Mouse (Mus musculus): ENCODE data around the gene Frmd8. TPM values are rescaled to one million over a fixed set of nuclear protein-coding genes. Genes with fewer than 3 reads are reported as not detected.

Gene Frmd8
- polyA plus RNA-seq, 1 experiment from 2014 or later = 21.2 TPM

DNA sequence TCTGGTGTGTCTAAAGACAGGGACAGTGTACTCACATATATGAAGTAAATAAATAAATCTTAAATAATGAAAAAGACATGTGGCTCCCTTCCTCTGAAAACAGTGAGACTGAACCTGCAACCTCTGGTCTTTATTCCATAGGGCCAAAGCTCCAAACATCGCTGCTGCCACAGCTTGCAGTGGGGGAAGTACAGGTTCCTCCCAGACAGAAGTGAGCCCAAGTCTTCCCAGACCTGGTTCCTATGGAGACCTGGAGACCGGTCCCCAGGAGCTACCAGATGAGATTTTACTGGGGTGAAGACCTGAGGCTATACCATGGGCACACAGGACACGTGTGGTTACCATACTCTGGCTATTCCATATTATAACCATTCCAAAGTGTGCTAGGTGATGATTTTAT is 24.2 kb downstream of the Frmd8 start:
- H3K4me1 ChIP-seq (ENCODE audit: control insufficient read depth, insufficient read depth, low read length) = peaks cover 37% of the 10 kb centered on the region
- DNase-seq (ENCODE audit: low spot score) (no peak), ATAC-seq (ENCODE audit: insufficient number of reproducible peaks, low FRiP score, low TSS enrichment, low read depth) (no peak)
- H3K4me2 ChIP-seq (ENCODE audit: low read depth, severe bottlenecking) = no peak overlapping the region
- H3K27ac ChIP-seq (replicated peaks; ENCODE audit: low read depth, low read length) = no peak overlapping the region
- WGBS = 79% methylated on average over 3 of the region's 3 CpGs
- H3K4me3 ChIP-seq (ENCODE audit: low read depth, low read length) = no peak overlapping the region
- peaks cover 5% of the 10 kb centered on the region; the same call in 1 of the 2 replicates for H3K36me3 ChIP-seq (ENCODE audit: control insufficient read depth, insufficient read depth, low read length)
- H3K27me3 ChIP-seq (ENCODE audit: control insufficient read depth, insufficient read depth, low read length) = no peaks in the 10 kb centered on the region
- H3K9ac ChIP-seq (ENCODE audit: low read length) = no peak overlapping the region
- H3K9me3 ChIP-seq (ENCODE audit: control insufficient read depth, low read length) = no peaks in the 10 kb centered on the region

DNA sequence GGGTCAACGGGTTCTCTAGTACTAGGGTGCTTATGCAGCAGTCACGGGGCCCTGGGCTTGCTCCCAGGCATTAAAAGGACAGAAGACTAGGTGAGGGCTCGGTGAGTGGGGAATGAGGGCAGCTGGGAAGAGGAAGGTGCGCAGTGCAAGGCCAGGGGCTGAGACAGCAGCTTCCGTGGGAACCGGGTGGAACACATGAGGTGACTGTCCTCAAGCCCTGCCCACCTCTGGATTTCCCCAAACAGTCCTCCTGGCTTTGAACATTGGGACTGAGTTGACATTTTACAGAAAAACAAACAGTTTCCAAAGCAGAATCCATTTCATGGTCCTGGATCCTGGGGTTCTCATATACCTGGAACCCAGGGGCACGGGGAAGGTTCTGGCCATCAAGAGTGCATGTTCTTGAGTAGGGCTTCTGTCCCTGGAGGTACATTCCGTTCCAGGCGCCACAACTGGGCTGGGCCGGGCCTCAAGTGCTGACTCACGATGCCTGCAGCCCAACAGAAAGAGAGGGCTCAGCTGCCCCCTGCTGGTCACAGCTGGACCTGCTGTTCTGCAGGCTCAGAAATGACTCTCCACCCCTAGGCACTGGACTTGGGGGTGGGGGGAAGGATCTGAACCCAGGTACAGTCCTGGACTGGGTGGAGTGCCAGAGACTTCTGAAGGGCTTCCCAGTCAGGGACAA is 25.1 kb downstream of the Frmd8 start:
- ATAC-seq (ENCODE audit: insufficient number of reproducible peaks, low FRiP score, low TSS enrichment, low read depth) (no peak), DNase-seq (ENCODE audit: low spot score) (peak; percentile 94)
- no peak overlapping the region for H3K9ac ChIP-seq (ENCODE audit: low read length)
- no peak overlapping the region for H3K27ac ChIP-seq (replicated peaks; ENCODE audit: low read depth, low read length)
- no peaks in the 10 kb centered on the region for H3K9me3 ChIP-seq (ENCODE audit: control insufficient read depth, low read length)
- 27% methylated on average over 11 of the region's 11 CpGs for WGBS
- H3K4me3 ChIP-seq (ENCODE audit: low read depth, low read length) = no peak overlapping the region
- no peak overlapping the region for H3K4me2 ChIP-seq (ENCODE audit: low read depth, severe bottlenecking)
- H3K27me3 ChIP-seq (ENCODE audit: control insufficient read depth, insufficient read depth, low read length) = no peaks in the 10 kb centered on the region
- H3K4me1 ChIP-seq (ENCODE audit: control insufficient read depth, insufficient read depth, low read length) = peaks cover 40% of the 10 kb centered on the region
- H3K36me3 ChIP-seq (ENCODE audit: control insufficient read depth, insufficient read depth, low read length) = peaks cover 5% of the 10 kb centered on the region; the same call in 1 of the 2 replicates

GRCm38 (mm10) chr19:5848826-5849672 is 26.0 kb downstream of the Frmd8 start:
- Histone ChIP-seq H3K4me2 (ENCODE audit: low read depth, severe bottlenecking) (peak overlapping the region; percentile 11; the same call in 1 of the 2 replicates), H3K4me1 (ENCODE audit: control insufficient read depth, insufficient read depth, low read length) (peaks cover 45% of the 10 kb centered on the region), H3K27ac (replicated peaks; ENCODE audit: low read depth, low read length) (peak overlapping the region; percentile 30; the same call in 1 of the 2 replicates), H3K9me3 (ENCODE audit: control insufficient read depth, low read length) (no peaks in the 10 kb centered on the region), H3K27me3 (ENCODE audit: control insufficient read depth, insufficient read depth, low read length) (no peaks in the 10 kb centered on the region), H3K36me3 (ENCODE audit: control insufficient read depth, insufficient read depth, low read length) (peaks cover 5% of the 10 kb centered on the region; the same call in 1 of the 2 replicates), H3K4me3 (ENCODE audit: low read depth, low read length) (no peak overlapping the region), H3K9ac (ENCODE audit: low read length) (peak overlapping the region; percentile 45)
- peak; percentile 38 for DNase-seq (ENCODE audit: low spot score)
- no peak for ATAC-seq (ENCODE audit: insufficient number of reproducible peaks, low FRiP score, low TSS enrichment, low read depth)
- WGBS = 25% methylated on average over 13 of the region's 13 CpGs

- 57% methylated on average over 14 of the region's 14 CpGs for WGBS
- no peak for ATAC-seq (ENCODE audit: insufficient number of reproducible peaks, low FRiP score, low TSS enrichment, low read depth)
- H3K9me3 ChIP-seq (ENCODE audit: control insufficient read depth, low read length) = no peaks in the 10 kb centered on the region
- peaks cover 5% of the 10 kb centered on the region; the same call in 1 of the 2 replicates for H3K36me3 ChIP-seq (ENCODE audit: control insufficient read depth, insufficient read depth, low read length)
- H3K27ac ChIP-seq (replicated peaks; ENCODE audit: low read depth, low read length) = peak overlapping the region; percentile 93
- H3K9ac ChIP-seq (ENCODE audit: low read length) = peak overlapping the region; percentile 45; the same call in 1 of the 2 replicates
- no peak for DNase-seq (ENCODE audit: low spot score)
- no peak overlapping the region for H3K4me3 ChIP-seq (ENCODE audit: low read depth, low read length)
- peaks cover 45% of the 10 kb centered on the region for H3K4me1 ChIP-seq (ENCODE audit: control insufficient read depth, insufficient read depth, low read length)
- H3K4me2 ChIP-seq (ENCODE audit: low read depth, severe bottlenecking) = peak overlapping the region; percentile 59
- no peaks in the 10 kb centered on the region for H3K27me3 ChIP-seq (ENCODE audit: control insufficient read depth, insufficient read depth, low read length)
Measured at GRCm38 (mm10) chr19:5848032-5848825, 26.8 kb downstream of the Frmd8 start.

DNA sequence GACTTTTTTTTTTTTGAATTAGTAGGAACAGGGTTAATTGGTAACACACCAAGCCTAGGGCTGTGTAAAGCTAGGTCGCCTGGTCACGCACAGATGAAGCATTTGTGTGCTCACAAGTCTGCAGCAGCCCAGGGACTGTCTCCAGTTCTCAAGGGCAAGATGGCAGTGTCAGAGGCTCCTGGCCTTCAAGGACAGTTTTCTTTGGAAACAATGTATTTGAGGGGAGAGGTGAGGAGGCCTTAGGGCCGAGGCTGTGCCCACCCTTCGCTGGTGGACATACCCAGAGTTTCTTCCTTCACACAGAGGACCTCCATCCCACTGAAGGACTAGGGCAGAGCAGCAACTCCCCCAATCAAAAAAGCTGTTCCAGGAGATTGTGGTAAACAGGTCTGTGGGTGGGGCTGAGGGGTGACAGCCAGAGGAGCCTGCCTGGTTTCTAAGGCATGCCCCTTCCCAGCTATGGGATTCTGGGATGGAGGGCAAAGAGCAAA is 27.7 kb downstream of the Frmd8 start:
- Histone ChIP-seq H3K4me2 (ENCODE audit: low read depth, severe bottlenecking) (peak overlapping the region; percentile 59), H3K36me3 (ENCODE audit: control insufficient read depth, insufficient read depth, low read length) (peaks cover 3% of the 10 kb centered on the region; the same call in 1 of the 2 replicates), H3K4me1 (ENCODE audit: control insufficient read depth, insufficient read depth, low read length) (peaks cover 45% of the 10 kb centered on the region), H3K9me3 (ENCODE audit: control insufficient read depth, low read length) (no peaks in the 10 kb centered on the region), H3K4me3 (ENCODE audit: low read depth, low read length) (no peak overlapping the region), H3K9ac (ENCODE audit: low read length) (no peak overlapping the region), H3K27ac (replicated peaks; ENCODE audit: low read depth, low read length) (peak overlapping the region; percentile 93), H3K27me3 (ENCODE audit: control insufficient read depth, insufficient read depth, low read length) (no peaks in the 10 kb centered on the region)
- DNase-seq (ENCODE audit: low spot score) (no peak), ATAC-seq (ENCODE audit: insufficient number of reproducible peaks, low FRiP score, low TSS enrichment, low read depth) (no peak)
- WGBS = 33% methylated on average over 4 of the region's 4 CpGs

- DNase-seq (ENCODE audit: low spot score) (peak; percentile 86), ATAC-seq (ENCODE audit: insufficient number of reproducible peaks, low FRiP score, low TSS enrichment, low read depth) (peak; percentile 70)
- no peaks in the 10 kb centered on the region for H3K27me3 ChIP-seq (ENCODE audit: control insufficient read depth, insufficient read depth, low read length)
- 4% methylated on average over 16 of the region's 16 CpGs for WGBS
- H3K9ac ChIP-seq (ENCODE audit: low read length) = no peak overlapping the region; the same call in 1 of the 2 replicates
- H3K4me2 ChIP-seq (ENCODE audit: low read depth, severe bottlenecking) = peak overlapping the region; percentile 59
- no peaks in the 10 kb centered on the region for H3K36me3 ChIP-seq (ENCODE audit: control insufficient read depth, insufficient read depth, low read length)
- H3K9me3 ChIP-seq (ENCODE audit: control insufficient read depth, low read length) = no peaks in the 10 kb centered on the region
- peaks cover 45% of the 10 kb centered on the region for H3K4me1 ChIP-seq (ENCODE audit: control insufficient read depth, insufficient read depth, low read length)
- peak overlapping the region; percentile 18; the same call in 1 of the 2 replicates for H3K4me3 ChIP-seq (ENCODE audit: low read depth, low read length)
- peak overlapping the region; percentile 93 for H3K27ac ChIP-seq (replicated peaks; ENCODE audit: low read depth, low read length)
Measured at GRCm38 (mm10) chr19:5846557-5847305, 28.3 kb downstream of the Frmd8 start.

GRCm38 (mm10) chr19:5846154-5846553 is 28.9 kb downstream of the Frmd8 start:
- peak; percentile 27; the same call in 1 of the 2 replicates for ATAC-seq (ENCODE audit: insufficient number of reproducible peaks, low FRiP score, low TSS enrichment, low read depth)
- Histone ChIP-seq H3K27ac (replicated peaks; ENCODE audit: low read depth, low read length) (peak overlapping the region; percentile 93), H3K4me2 (ENCODE audit: low read depth, severe bottlenecking) (peak overlapping the region; percentile 59), H3K9me3 (ENCODE audit: control insufficient read depth, low read length) (no peaks in the 10 kb centered on the region), H3K27me3 (ENCODE audit: control insufficient read depth, insufficient read depth, low read length) (no peaks in the 10 kb centered on the region), H3K4me1 (ENCODE audit: control insufficient read depth, insufficient read depth, low read length) (peaks cover 45% of the 10 kb centered on the region), H3K4me3 (ENCODE audit: low read depth, low read length) (peak overlapping the region; percentile 18; the same call in 1 of the 2 replicates), H3K36me3 (ENCODE audit: control insufficient read depth, insufficient read depth, low read length) (no peaks in the 10 kb centered on the region), H3K9ac (ENCODE audit: low read length) (peak overlapping the region; percentile 46)
- peak; percentile 41 for DNase-seq (ENCODE audit: low spot score)
- under 1% methylated on average over 7 of the region's 7 CpGs for WGBS

Measured in limb, embryonic 11.5 days (tissue).